Mouse (Mus musculus) MEL (cell line): ENCODE results near the gene Padi1. TPM values are rescaled to one million over a fixed set of nuclear protein-coding genes. Genes with fewer than 3 reads are reported as not detected.

Experiments used
- DNase-seq: peaks from one replicate; pipeline ENCODE4 v3.0.0; 2011; ENCODE audit warnings: low read depth, low spot score
- H3K27ac ChIP-seq: 2 replicates; pipeline ENCODE4 v1.5.1; 2012; ENCODE audit warnings: low read depth, mild to moderate bottlenecking, control low read depth, low read length, moderate library complexity; ENCODE audit not compliant: control insufficient read depth
- H3K27me3 ChIP-seq, 2 experiments: fragments of 150-350 bp in 1 of 2; sonication (generic) in 1 of 2; 2 replicates each; pipeline ENCODE4 v1.6.1; 2012; ENCODE audit warnings: low read length in 2 of 2, mild to moderate bottlenecking in 2 of 2, improper control_type of control experiment in 1 of 2, moderate library complexity in 1 of 2; ENCODE audit not compliant: insufficient read depth in 2 of 2, control insufficient read depth in 1 of 2
- H3K36me3 ChIP-seq, 2 experiments: 2 replicates each; pipeline ENCODE4 v1.6.1; 2012 to 2014; ENCODE audit warnings: low read length in 2 of 2, improper control_type of control experiment in 1 of 2, inconsistent platforms in 1 of 2, mild to moderate bottlenecking in 1 of 2; ENCODE audit not compliant: insufficient read depth in 2 of 2, control insufficient read depth in 1 of 2
- H3K4me1 ChIP-seq, 2 experiments: fragments of 150-350 bp in 1 of 2; sonication (generic) in 1 of 2; 2 replicates each; pipeline ENCODE4 v1.6.1; 2012; ENCODE audit warnings: low read length in 2 of 2, improper control_type of control experiment in 1 of 2, mild to moderate bottlenecking in 1 of 2; ENCODE audit not compliant: insufficient read depth in 2 of 2, control insufficient read depth in 1 of 2
- H3K4me3 ChIP-seq, 2 experiments: fragments of 150-350 bp in 1 of 2; sonication (generic) in 1 of 2; 2 replicates each; pipeline ENCODE4 v1.5.1; 2012; ENCODE audit warnings: low read depth in 2 of 2, low read length in 2 of 2, mild to moderate bottlenecking in 2 of 2, moderate library complexity in 2 of 2, control low read depth in 1 of 2, improper control_type of control experiment in 1 of 2; ENCODE audit not compliant: control insufficient read depth in 1 of 2, insufficient read depth in 1 of 2
- H3K79me2 ChIP-seq: 2 replicates; pipeline ENCODE4 v1.6.1; 2012; ENCODE audit warnings: mild to moderate bottlenecking, low read length, moderate library complexity; ENCODE audit not compliant: control insufficient read depth, poor library complexity, insufficient read depth
- H3K9ac ChIP-seq: 2 replicates; pipeline ENCODE4 v1.6.1; 2012; ENCODE audit warnings: low read depth, mild to moderate bottlenecking, control low read depth, low read length, moderate library complexity; ENCODE audit not compliant: control insufficient read depth, poor library complexity, severe bottlenecking
- H3K9me3 ChIP-seq: fragments of 150-350 bp; sonication (generic); replicated peaks from 2 replicates; pipeline ENCODE4 v1.6.1; 2012; ENCODE audit warnings: mild to moderate bottlenecking, low read length, improper control_type of control experiment, moderate library complexity; ENCODE audit not compliant: insufficient read depth
- BHLHE40 ChIP-seq: IDR thresholded peaks from 2 replicates; pipeline ENCODE4 v1.6.1; 2012; ENCODE audit warnings: low read depth, mild to moderate bottlenecking, inconsistent platforms, low read length, improper control_type of control experiment, borderline replicate concordance
- CHD1 ChIP-seq: IDR thresholded peaks from 2 replicates; pipeline ENCODE4 v1.6.1; 2012; ENCODE audit warnings: low read depth, mild to moderate bottlenecking, inconsistent platforms, low read length, improper control_type of control experiment
- CHD2 ChIP-seq: IDR thresholded peaks from 2 replicates; pipeline ENCODE4 v1.6.1; 2011; ENCODE audit warnings: low read length, improper control_type of control experiment
- CTCF ChIP-seq, 3 experiments: IDR thresholded peaks in 2 of 3; conservative IDR thresholded peaks in 1 of 3; 2 replicates each; pipeline ENCODE4 v1.5.1; 2011 to 2012; ENCODE audit warnings: low read length in 3 of 3, low read depth in 2 of 3, mild to moderate bottlenecking in 2 of 3, improper control_type of control experiment in 1 of 3, inconsistent platforms in 1 of 3, mixed read lengths in 1 of 3, moderate library complexity in 1 of 3; ENCODE audit not compliant: control insufficient read depth in 1 of 3, insufficient read depth in 1 of 3, poor library complexity in 1 of 3, severe bottlenecking in 1 of 3
- ELF1 ChIP-seq: IDR thresholded peaks from 2 replicates; pipeline ENCODE4 v1.6.1; 2014; ENCODE audit warnings: low read depth, mild to moderate bottlenecking, inconsistent platforms, low read length, improper control_type of control experiment, moderate library complexity
- HCFC1 ChIP-seq: IDR thresholded peaks from 2 replicates; pipeline ENCODE4 v1.6.1; 2012; ENCODE audit warnings: low read depth, mild to moderate bottlenecking, inconsistent platforms, low read length, improper control_type of control experiment, moderate library complexity
- JUND ChIP-seq: IDR thresholded peaks from 2 replicates; pipeline ENCODE4 v1.6.1; 2011; ENCODE audit warnings: low read depth, mild to moderate bottlenecking, improper control_type of control experiment, low read length
- KAT2A ChIP-seq: conservative IDR thresholded peaks from 2 replicates; pipeline ENCODE4 v1.6.1; 2012; ENCODE audit warnings: low read depth, low read length, improper control_type of control experiment, inconsistent platforms
- MAFK ChIP-seq: IDR thresholded peaks from 2 replicates; pipeline ENCODE4 v1.6.1; 2011; ENCODE audit warnings: low read depth, mild to moderate bottlenecking, low read length, improper control_type of control experiment, borderline replicate concordance
- MAZ ChIP-seq: IDR thresholded peaks from 2 replicates; pipeline ENCODE4 v1.6.1; 2012; ENCODE audit warnings: low read depth, mild to moderate bottlenecking, inconsistent platforms, low read length, improper control_type of control experiment
- MXI1 ChIP-seq: IDR thresholded peaks from 2 replicates; pipeline ENCODE4 v1.6.1; 2011; ENCODE audit warnings: mild to moderate bottlenecking, low read depth, low read length, improper control_type of control experiment
- MYB ChIP-seq: IDR thresholded peaks from 2 replicates; pipeline ENCODE4 v1.6.1; 2011; ENCODE audit warnings: mild to moderate bottlenecking, low read depth, low read length, improper control_type of control experiment
- POLR2A ChIP-seq, 2 experiments: IDR thresholded peaks; 2 replicates each; pipeline ENCODE4 v1.6.1; 2011 to 2012; ENCODE audit warnings: low read length in 2 of 2, mild to moderate bottlenecking in 2 of 2, control low read depth in 1 of 2, improper control_type of control experiment in 1 of 2, low read depth in 1 of 2, moderate library complexity in 1 of 2; ENCODE audit not compliant: control insufficient read depth in 1 of 2, insufficient read depth in 1 of 2, poor library complexity in 1 of 2
- POLR2AphosphoS2 ChIP-seq: IDR thresholded peaks from 2 replicates; pipeline ENCODE4 v1.6.1; 2011; ENCODE audit warnings: low read length, improper control_type of control experiment
- POLR2AphosphoS5 ChIP-seq: IDR thresholded peaks from 2 replicates; pipeline ENCODE4 v1.6.1; 2012; ENCODE audit warnings: low read depth, borderline replicate concordance, mild to moderate bottlenecking, inconsistent platforms, low read length, moderate library complexity, mixed read lengths
- RAD21 ChIP-seq: IDR thresholded peaks from 2 replicates; pipeline ENCODE4 v1.6.1; 2011; ENCODE audit warnings: mild to moderate bottlenecking, low read depth, low read length, improper control_type of control experiment
- SIN3A ChIP-seq: IDR thresholded peaks from 2 replicates; pipeline ENCODE4 v1.6.1; 2012; ENCODE audit warnings: low read length, improper control_type of control experiment, inconsistent platforms
- TAL1 ChIP-seq: IDR thresholded peaks from 2 replicates; pipeline ENCODE4 v1.6.1; 2012; ENCODE audit warnings: mild to moderate bottlenecking, inconsistent platforms, low read length, moderate library complexity, mixed read lengths
- USF1 ChIP-seq: IDR thresholded peaks from 2 replicates; pipeline ENCODE4 v1.6.1; 2014; ENCODE audit warnings: low read depth, mild to moderate bottlenecking, inconsistent platforms, low read length, improper control_type of control experiment, moderate library complexity
- ZC3H11A ChIP-seq: IDR thresholded peaks from 2 replicates; pipeline ENCODE4 v1.6.1; 2012; ENCODE audit warnings: low read depth, mild to moderate bottlenecking, inconsistent platforms, low read length, improper control_type of control experiment
- ZMIZ1 ChIP-seq: IDR thresholded peaks from 2 replicates; pipeline ENCODE4 v1.6.1; 2012; ENCODE audit warnings: low read depth, mild to moderate bottlenecking, inconsistent platforms, low read length, improper control_type of control experiment, moderate library complexity
- ZNF384 ChIP-seq: IDR thresholded peaks from 2 replicates; pipeline ENCODE4 v1.6.1; 2012; ENCODE audit warnings: low read depth, mild to moderate bottlenecking, inconsistent platforms, low read length, improper control_type of control experiment
- polyA plus RNA-seq, 2 experiments: library from polyadenylated mRNA; stranded (reverse) in 1 of 2; unstranded in 1 of 2; fragments of >175 nt in 1 of 2; fragments of >200 nt in 1 of 2; gene quantifications; 2 replicates each; pipeline versions ENCODE4 v1.2.1 to v1.2.4; 2012; ENCODE audit warnings: low replicate concordance in 2 of 2, low read depth in 1 of 2; ENCODE audit not compliant: insufficient read length in 2 of 2, insufficient read depth in 1 of 2, missing spikeins in 1 of 2
- total RNA-seq: library from RNA; depleted of rRNA; stranded (reverse); fragments of 300-350 nt; gene quantifications from 2 replicates; pipeline ENCODE4 v1.2.3, GENCODE M21; 2012

Gene Padi1
- total and polyA plus RNA-seq, 3 experiments: 0.31 to 0.40 TPM; not detected in 1

- Histone ChIP-seq H3K27ac (no peak overlapping the region), H3K27me3 (peaks cover 0 to 2% of the 10 kb centered on the region in 2 experiments; a peak in 1 of 4 replicates)
- 0 out of 6 replicates have a peak, but pooled peaks of 1 of the 3 experiments have one; percentile 9 for TF ChIP-seq CTCF (IDR thresholded peaks at IDR 0.05 in 2 of 3, conservative IDR thresholded peaks at IDR 0.05 in 1 of 3; ENCODE audit: control insufficient read depth in 1 of 3, insufficient read depth in 1 of 3, low read depth in 2 of 3, low read length in 3 of 3, poor library complexity in 1 of 3, severe bottlenecking in 1 of 3)
- no peak for TF ChIP-seq ELF1
- TF ChIP-seq, all 39 proteins: peak for 1
- Histone ChIP-seq H3K9ac (no peak overlapping the region), H3K9me3 (no peaks in the 10 kb centered on the region), H3K36me3 (no peaks in the 10 kb centered on the region), H3K4me1 (no peaks in the 10 kb centered on the region), H3K4me3 (no peak overlapping the region), H3K79me2 (no peaks in the 10 kb centered on the region)
- DNase-seq: no peak
These were observed 18.3 kb downstream of the Padi1 start for GRCm38 (mm10) chr4:140827237-140827636.

- no peak overlapping the region for H3K9ac ChIP-seq
- no peak overlapping the region for H3K27ac ChIP-seq
- no peaks in the 10 kb centered on the region for H3K79me2 ChIP-seq
- TF ChIP-seq MAZ: no peak
- no peak for TF ChIP-seq MXI1
- TF ChIP-seq USF1: no peak
- TF ChIP-seq MAFK: no peak
- TF ChIP-seq ZNF384: no peak
- TF ChIP-seq POLR2AphosphoS2: no peak
- no peak for TF ChIP-seq CHD1
- TF ChIP-seq BHLHE40: no peak
- TF ChIP-seq MYB: no peak
- TF ChIP-seq POLR2A (IDR thresholded peaks at IDR 0.05; ENCODE audit: control insufficient read depth in 1 of 2, insufficient read depth in 1 of 2, low read depth in 1 of 2, low read length in 2 of 2, poor library complexity in 1 of 2): no peak
- no peak for TF ChIP-seq KAT2A
- no peak for TF ChIP-seq JUND
- TF ChIP-seq CHD2: no peak
- TF ChIP-seq RAD21: no peak
- TF ChIP-seq ZMIZ1: no peak
- TF ChIP-seq HCFC1: no peak
- no peak for TF ChIP-seq POLR2AphosphoS5
- no peak for TF ChIP-seq TAL1
- TF ChIP-seq SIN3A: no peak
- no peak for TF ChIP-seq ZC3H11A
- TF ChIP-seq, all 39 proteins: peak for 0
- Histone ChIP-seq H3K36me3 (no peaks in the 10 kb centered on the region), H3K27me3 (peaks cover 0 to 2% of the 10 kb centered on the region in 2 experiments; a peak in 1 of 4 replicates), H3K9me3 (no peaks in the 10 kb centered on the region), H3K4me1 (no peaks in the 10 kb centered on the region), H3K4me3 (no peak overlapping the region)
- no peak for DNase-seq
These were observed 19.6 kb downstream of the Padi1 start for GRCm38 (mm10) chr4:140825942-140826341.
